Mouse (Mus musculus) small intestine, adult 2 months (tissue): ENCODE data around the gene Chst2.

Experiments
- CTCF ChIP-seq: fragments of 200-500 bp; IDR thresholded peaks from 2 replicates; pipeline ENCODE4 v1.5.1; 2012; ENCODE audit warnings: low read depth, mild to moderate bottlenecking, control low read depth, inconsistent platforms, low read length, moderate library complexity, mixed read lengths; ENCODE audit not compliant: insufficient replicate concordance, insufficient read length; ENCODE audit errors: extremely low read depth
- POLR2A ChIP-seq: fragments of 200-500 bp; IDR thresholded peaks from 2 replicates; pipeline ENCODE4 v1.6.1; 2012; ENCODE audit warnings: low read depth, mild to moderate bottlenecking, control low read depth, inconsistent platforms, low read length, moderate library complexity

DNA sequence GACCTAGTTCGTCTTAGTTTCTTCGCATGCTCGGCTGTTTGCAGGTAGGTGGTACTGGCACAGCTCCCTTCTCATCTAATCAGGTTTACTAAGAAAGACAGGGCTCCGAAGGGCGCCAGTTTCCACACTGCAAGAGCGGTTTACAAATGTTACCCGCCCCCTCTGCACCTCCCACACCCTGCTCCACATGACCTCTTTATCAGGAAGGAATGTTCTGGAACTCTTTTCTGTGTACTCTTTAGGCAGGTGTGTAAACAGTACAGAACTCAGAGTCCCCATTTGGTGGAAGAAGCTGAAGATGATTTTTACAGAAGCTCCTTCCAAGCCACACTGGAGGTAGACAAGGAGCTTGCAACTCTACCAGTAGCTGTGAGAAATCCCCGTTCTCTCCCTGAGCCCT, 31.2 kb downstream of the Chst2 start:
- no peak for TF ChIP-seq CTCF
- TF ChIP-seq POLR2A, result no peak
